Comparison of ENCODE assay signal across 1 mouse cellular context in the genomic region with DNA sequence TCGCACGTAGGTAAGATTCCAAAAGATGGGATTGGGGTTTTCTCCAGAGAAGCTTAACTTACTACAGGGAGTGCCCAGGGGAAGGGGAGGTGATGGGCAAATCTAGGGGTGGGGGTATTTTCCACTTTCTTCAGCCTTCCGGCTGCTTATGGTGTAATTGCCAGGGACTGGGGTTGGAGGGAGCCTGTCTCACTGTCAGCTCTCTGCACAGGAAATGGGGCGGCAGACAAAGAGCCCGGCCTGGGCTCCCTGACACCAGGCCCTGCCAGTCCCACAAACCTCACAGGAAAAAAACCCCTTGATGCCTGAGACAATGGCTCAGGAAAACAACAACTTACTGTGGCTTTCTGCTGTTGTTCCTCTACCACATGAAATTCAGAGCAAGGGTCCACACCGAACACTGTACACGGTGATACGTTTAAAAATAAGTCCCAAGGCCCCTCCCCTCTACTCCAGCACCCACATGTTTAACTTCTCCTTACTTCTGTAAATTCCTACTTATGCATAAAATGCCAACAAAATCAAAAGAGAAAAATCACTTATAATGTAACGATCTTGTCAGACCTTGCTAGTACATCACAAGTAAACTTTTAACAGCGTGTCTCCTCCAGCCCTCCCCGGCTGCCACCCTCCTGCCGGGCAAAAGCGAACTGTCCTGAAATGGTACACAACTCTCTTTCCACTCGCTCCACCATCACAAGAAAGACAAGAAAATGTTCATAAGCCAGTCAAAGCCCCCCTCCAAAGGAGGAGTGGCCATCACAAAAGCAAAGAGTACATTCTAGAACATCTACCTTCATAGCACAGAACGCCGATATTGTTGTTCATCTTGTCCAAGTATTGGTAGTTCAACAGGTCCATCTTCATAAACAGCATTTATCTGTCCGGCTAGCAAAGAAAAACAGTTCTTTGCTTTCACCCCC.
A peak's percentile ranks its signal among the peaks of the same experiment; 100 is the strongest.
TF ChIP-seq lines count a peak whose summit lies in the region.

No protein-coding gene starts in this region.

TF ChIP-seq in MEL, 35 proteins besides CTCF, POLR2A, EP300 and RAD21 (continued from another document):
- no peak; the same call in 1 of the 2 replicates for TF ChIP-seq MAZ (IDR thresholded peaks at IDR 0.05; ENCODE audit: low read depth, low read length)
- TF ChIP-seq CHD2 (IDR thresholded peaks at IDR 0.05; ENCODE audit: low read length), result no peak
- 0 out of 2 replicates have a peak, but pooled peaks have one; percentile 23 for TF ChIP-seq ETS1 (IDR thresholded peaks at IDR 0.05; ENCODE audit: low read depth, low read length)
- TF ChIP-seq MEF2A (IDR thresholded peaks at IDR 0.05; ENCODE audit: extremely low read depth, insufficient replicate concordance, low read depth, low read length, poor library complexity, severe bottlenecking), result no peak
- no peak for TF ChIP-seq ZMIZ1 (IDR thresholded peaks at IDR 0.05; ENCODE audit: low read depth, low read length)
- TF ChIP-seq NELFE (IDR thresholded peaks at IDR 0.05; ENCODE audit: low read depth, low read length), result no peak
- TF ChIP-seq ELF1 (IDR thresholded peaks at IDR 0.05; ENCODE audit: low read depth, low read length), result no peak
- TF ChIP-seq MXI1 (IDR thresholded peaks at IDR 0.05; ENCODE audit: low read depth, low read length), result peak; percentile 94
- TF ChIP-seq MAFK (IDR thresholded peaks at IDR 0.05; ENCODE audit: borderline replicate concordance, low read depth, low read length), result no peak
- TF ChIP-seq ZC3H11A (IDR thresholded peaks at IDR 0.05; ENCODE audit: low read depth, low read length), result no peak
- TF ChIP-seq MYC (IDR thresholded peaks at IDR 0.05; ENCODE audit: low read depth, low read length), result peak; percentile 57; the same call in 1 of the 2 replicates
- TF ChIP-seq UBTF (IDR thresholded peaks at IDR 0.05; ENCODE audit: borderline replicate concordance, insufficient read depth, low read depth, low read length), result no peak
- TF ChIP-seq TAL1 (IDR thresholded peaks at IDR 0.05; ENCODE audit: low read length), result no peak
